Mouse (Mus musculus) hindbrain, postnatal 0 days (tissue): ENCODE data around the gene Adamts13. TPM values are rescaled to one million over a fixed set of nuclear protein-coding genes. Genes with fewer than 3 reads are reported as not detected.
A peak's percentile ranks its signal among the peaks of the same experiment; 100 is the strongest.

Experiments
- ATAC-seq: fragments of 200-750 bp; cut with Nextera tagmentation; 2 replicates; pipeline ENCODE4 v1.8.0; 2017; ENCODE audit warnings: mild to moderate bottlenecking, moderate TSS enrichment, moderate library complexity
- DNase-seq: peaks from one replicate; pipeline ENCODE4 v3.0.0-alpha.2; 2015; ENCODE audit warnings: low spot score
- H3K27ac ChIP-seq: fragments of 300-500 bp; sonication (generic); 2 replicates; pipeline ENCODE4 v1.5.1; 2014; ENCODE audit warnings: mild to moderate bottlenecking
- H3K27me3 ChIP-seq: fragments of 300-500 bp; sonication (generic); 2 replicates; pipeline ENCODE4 v1.6.1; 2014; ENCODE audit warnings: low read length, mixed read lengths; ENCODE audit not compliant: insufficient read depth
- H3K36me3 ChIP-seq: fragments of 300-500 bp; sonication (generic); 2 replicates; pipeline ENCODE4 v1.6.1; 2014; ENCODE audit warnings: low read length, mixed read lengths; ENCODE audit not compliant: insufficient read depth
- H3K4me1 ChIP-seq: fragments of 300-500 bp; sonication (generic); 2 replicates; pipeline ENCODE4 v1.6.1; 2014; ENCODE audit warnings: antibody characterized with exemption, low read length, mixed read lengths; ENCODE audit not compliant: insufficient read depth
- H3K4me2 ChIP-seq: fragments of 300-500 bp; sonication (generic); 2 replicates; pipeline ENCODE4 v1.6.1; 2014; ENCODE audit warnings: low read depth, mild to moderate bottlenecking, low read length, moderate library complexity, mixed read lengths
- H3K4me3 ChIP-seq: fragments of 300-500 bp; sonication (generic); 2 replicates; pipeline ENCODE4 v1.5.1; 2014; ENCODE audit warnings: low read length
- H3K9ac ChIP-seq: fragments of 300-500 bp; sonication (generic); replicated peaks from 2 replicates; pipeline ENCODE4 v1.6.1; 2014; ENCODE audit warnings: mild to moderate bottlenecking, low read length, moderate library complexity, mixed read lengths
- H3K9me3 ChIP-seq: fragments of 300-500 bp; sonication (generic); 2 replicates; pipeline ENCODE4 v1.6.1; 2016; ENCODE audit warnings: low read length, mixed read lengths
- CTCF ChIP-seq: IDR thresholded peaks from 2 replicates; pipeline ENCODE4 v1.5.1; 2016; ENCODE audit warnings: antibody characterized with exemption, control low read depth, low read depth
- WGBS: fragments of 180-500 bp; shearing (Covaris S2); extraction: QIAGEN DNeasy Blood & Tissue Kit; methylation state at CpG from one replicate; pipeline ENCODE4 v1.1.7; 2014; 5-methylcytosine and 5-hydroxymethylcytosine counted together
- polyA plus RNA-seq: library from polyadenylated mRNA; unstranded; fragments of >200 nt; fragmentation: Nextera tagmentation; extraction: Ambion mirVana; gene quantifications from 2 replicates; pipeline ENCODE4 v1.2.1, GENCODE M21; 2015
- total RNA-seq: library from RNA; depleted of rRNA; stranded (reverse); fragments of >200 nt; gene quantifications from 2 replicates; pipeline ENCODE4 v1.2.3, GENCODE M21; 2014

Gene Adamts13
- total and polyA plus RNA-seq, 2 experiments from 2014 or later = not detected

- no peak for TF ChIP-seq CTCF
- DNase-seq = no peak
- no peak for ATAC-seq
- Histone ChIP-seq H3K36me3 (no peaks in the 10 kb centered on the region), H3K4me1 (peaks cover 12% of the 10 kb centered on the region), H3K9me3 (no peaks in the 10 kb centered on the region), H3K27ac (peak overlapping the region; percentile 71), H3K4me2 (peak overlapping the region; percentile 58), H3K27me3 (no peaks in the 10 kb centered on the region), H3K9ac (peak overlapping the region; percentile 42), H3K4me3 (peak overlapping the region; percentile 34)
- 68% methylated on average over 4 of the region's 4 CpGs for WGBS
Measured at GRCm38 (mm10) chr2:27028437-27029015, 55.3 kb downstream of the Adamts13 start.

GRCm38 (mm10) chr2:27032361-27032760, 59.1 kb downstream of the Adamts13 start:
- Histone ChIP-seq H3K4me1 (peaks cover 4% of the 10 kb centered on the region), H3K4me3 (no peak overlapping the region), H3K27ac (no peak overlapping the region), H3K9me3 (no peaks in the 10 kb centered on the region), H3K9ac (no peak overlapping the region), H3K4me2 (no peak overlapping the region), H3K27me3 (no peaks in the 10 kb centered on the region), H3K36me3 (no peaks in the 10 kb centered on the region)
- DNase-seq = no peak
- TF ChIP-seq CTCF = peak; percentile 34
- no peak for ATAC-seq
- WGBS = 73% methylated on average over 2 of the region's 2 CpGs

- no peak for ATAC-seq
- TF ChIP-seq CTCF = no peak
- 72% methylated on average over 3 of the region's 3 CpGs for WGBS
Measured at GRCm38 (mm10) chr2:27036003-27036402, 62.8 kb downstream of the Adamts13 start.

GRCm38 (mm10) chr2:27037008-27037407, 63.8 kb downstream of the Adamts13 start:
- ATAC-seq (no peak), DNase-seq (no peak)
- H3K27ac ChIP-seq = no peak overlapping the region
- H3K9me3 ChIP-seq = no peaks in the 10 kb centered on the region
- H3K4me2 ChIP-seq = no peak overlapping the region
- H3K9ac ChIP-seq = no peak overlapping the region
- 65% methylated on average over 4 of the region's 4 CpGs for WGBS
- no peaks in the 10 kb centered on the region for H3K4me1 ChIP-seq
- no peak for TF ChIP-seq CTCF
- H3K36me3 ChIP-seq = no peaks in the 10 kb centered on the region
- H3K27me3 ChIP-seq = no peaks in the 10 kb centered on the region
- H3K4me3 ChIP-seq = no peak overlapping the region

More at GRCm38 (mm10) chr2:27036003-27036402, 62.8 kb downstream of the Adamts13 start:
- H3K4me3 ChIP-seq = no peak overlapping the region
- DNase-seq = no peak
- no peak overlapping the region for H3K9ac ChIP-seq
- H3K4me2 ChIP-seq = no peak overlapping the region
- H3K27me3 ChIP-seq = no peaks in the 10 kb centered on the region
- no peak overlapping the region for H3K27ac ChIP-seq
- no peaks in the 10 kb centered on the region for H3K4me1 ChIP-seq
- no peaks in the 10 kb centered on the region for H3K9me3 ChIP-seq
- H3K36me3 ChIP-seq = no peaks in the 10 kb centered on the region

- WGBS = 6% methylated on average over 3 of the region's 3 CpGs
- ATAC-seq = peak; percentile 61
- no peak overlapping the region for H3K9ac ChIP-seq
Measured at GRCm38 (mm10) chr2:27038596-27038995, 65.4 kb downstream of the Adamts13 start.

GRCm38 (mm10) chr2:27039286-27039685, 66.1 kb downstream of the Adamts13 start:
- Histone ChIP-seq H3K4me2 (no peak overlapping the region), H3K36me3 (no peaks in the 10 kb centered on the region), H3K9me3 (no peaks in the 10 kb centered on the region), H3K4me1 (no peaks in the 10 kb centered on the region), H3K4me3 (no peak overlapping the region), H3K27me3 (no peaks in the 10 kb centered on the region), H3K27ac (no peak overlapping the region), H3K9ac (no peak overlapping the region)
- peak; percentile 49 for TF ChIP-seq CTCF
- ATAC-seq (no peak), DNase-seq (no peak)
- WGBS = 5% methylated on average over 1 of the region's 1 CpGs

More at GRCm38 (mm10) chr2:27038596-27038995, 65.4 kb downstream of the Adamts13 start:
- Histone ChIP-seq H3K9me3 (no peaks in the 10 kb centered on the region), H3K4me3 (no peak overlapping the region), H3K4me1 (no peaks in the 10 kb centered on the region), H3K27me3 (no peaks in the 10 kb centered on the region), H3K4me2 (no peak overlapping the region), H3K36me3 (no peaks in the 10 kb centered on the region), H3K27ac (no peak overlapping the region)
- DNase-seq = peak; percentile 88
- TF ChIP-seq CTCF = peak; percentile 96

- WGBS = 58% methylated on average over 8 of the region's 8 CpGs
- TF ChIP-seq CTCF = no peak
- Histone ChIP-seq H3K9me3 (no peaks in the 10 kb centered on the region), H3K4me1 (no peaks in the 10 kb centered on the region), H3K4me2 (no peak overlapping the region), H3K9ac (no peak overlapping the region), H3K27me3 (no peaks in the 10 kb centered on the region), H3K4me3 (no peak overlapping the region), H3K36me3 (no peaks in the 10 kb centered on the region), H3K27ac (no peak overlapping the region)
- DNase-seq (no peak), ATAC-seq (no peak)
Measured at GRCm38 (mm10) chr2:27042131-27042844, 69.1 kb downstream of the Adamts13 start.
